Mouse (Mus musculus): ENCODE measurements around the gene Nrtn. TPM values are rescaled to one million over a fixed set of nuclear protein-coding genes. Genes with fewer than 3 reads are reported as not detected.

Nrtn gene
- 61.1 and 186 TPM in 2 replicates for polyA plus RNA-seq (2012; rRNA removed)

GRCm38 (mm10) chr17:56757416-56758123 lies at the start of gene Nrtn:
Nrtn (minus strand) TSS chr17:56757530.

GRCm38 (mm10) chr17:56769950-56770349 lies 12.6 kb upstream of the Nrtn start, which contains the start of gene Prr22:
Prr22 (plus strand) TSS chr17:56770250.

GRCm38 (mm10) chr17:56764474-56765354 lies 7.4 kb upstream of the Nrtn start, which contains the start of gene Dus3l:
Dus3l (plus strand) TSS chr17:56764757.

GRCm38 (mm10) chr17:56717363-56718058 lies 39.8 kb downstream of the Nrtn start, which contains the start of the genes Ndufa11 and Vmac:
Ndufa11 (plus strand) TSS chr17:56717767.
Vmac (minus strand) TSS chr17:56718022.

Other genes with a start within 250 kb of the Nrtn start
- gene Znrf4, start 245.1 kb downstream of the Nrtn start, polyA plus RNA-seq (2012; rRNA removed): not detected in 2 replicates
- 18.8 and 19.0 TPM in 2 replicates for gene Gm20219, start 203.1 kb downstream of the Nrtn start, polyA plus RNA-seq (2012; rRNA removed)
- 39.6 and 58.7 TPM in 2 replicates for gene Safb2, start 172.9 kb downstream of the Nrtn start, polyA plus RNA-seq (2012; rRNA removed)
- 42.0 and 56.8 TPM in 2 replicates for gene Safb, start 172.7 kb downstream of the Nrtn start, polyA plus RNA-seq (2012; rRNA removed)
- 65.1 and 76.9 TPM in 2 replicates for gene 2410015M20Rik, start 147.8 kb downstream of the Nrtn start, polyA plus RNA-seq (2012; rRNA removed)
- 923 and 1,272 TPM in 2 replicates for gene Rpl36, start 144.1 kb downstream of the Nrtn start, polyA plus RNA-seq (2012; rRNA removed)
- 30.8 and 35.7 TPM in 2 replicates for gene Lonp1, start 130.6 kb downstream of the Nrtn start, polyA plus RNA-seq (2012; rRNA removed)
- gene Catsperd, start 129.4 kb downstream of the Nrtn start, polyA plus RNA-seq (2012; rRNA removed): 0.05 and 0.08 TPM in 2 replicates
- gene Ranbp3, start 84.2 kb downstream of the Nrtn start, polyA plus RNA-seq (2012; rRNA removed): 41.3 and 41.5 TPM in 2 replicates
- 612 and 926 TPM in 2 replicates for gene Ndufa11, start 39.8 kb downstream of the Nrtn start, polyA plus RNA-seq (2012; rRNA removed)
- 12.7 and 17.2 TPM in 2 replicates for gene Vmac, start 39.5 kb downstream of the Nrtn start, polyA plus RNA-seq (2012; rRNA removed)
- 42.5 and 43.8 TPM in 2 replicates for gene Dus3l, start 7.2 kb upstream of the Nrtn start, polyA plus RNA-seq (2012; rRNA removed)
- gene Prr22, start 12.7 kb upstream of the Nrtn start, polyA plus RNA-seq (2012; rRNA removed): 2.9 and 3.5 TPM in 2 replicates
- 10.5 and 10.9 TPM in 2 replicates for gene Rfx2, start 73.5 kb upstream of the Nrtn start, polyA plus RNA-seq (2012; rRNA removed)
- gene Acsbg2, start 116.9 kb upstream of the Nrtn start, polyA plus RNA-seq (2012; rRNA removed): not detected in 2 replicates
- gene 1700061G19Rik, start 117.9 kb upstream of the Nrtn start, polyA plus RNA-seq (2012; rRNA removed): 0.18 and 0.25 TPM in 2 replicates
- 24.1 and 27.8 TPM in 2 replicates for gene Mllt1, start 177.9 kb upstream of the Nrtn start, polyA plus RNA-seq (2012; rRNA removed)
- gene Acer1, start 224.6 kb upstream of the Nrtn start, polyA plus RNA-seq (2012; rRNA removed): 23.5 and 26.4 TPM in 2 replicates
- 92.3 and 119 TPM in 2 replicates for gene Clpp, start 232.8 kb upstream of the Nrtn start, polyA plus RNA-seq (2012; rRNA removed)
- 29.2 and 45.8 TPM in 2 replicates for gene Alkbh7, start 239.8 kb upstream of the Nrtn start, polyA plus RNA-seq (2012; rRNA removed)
- gene Pspn, start 242.5 kb upstream of the Nrtn start, polyA plus RNA-seq (2012; rRNA removed): not detected in 2 replicates